Mouse (Mus musculus) E14TG2a.4 (cell line): ENCODE results near the gene Alcam.

Experiments used
- CTCF ChIP-seq: conservative IDR thresholded peaks from 2 replicates; pipeline ENCODE4 v1.5.1; 2014; ENCODE audit warnings: low read length
- POU5F1 ChIP-seq: IDR thresholded peaks from 2 replicates; pipeline ENCODE4 v1.6.1; 2014; ENCODE audit warnings: low read length, borderline replicate concordance

- TF ChIP-seq CTCF: no peak
- no peak for TF ChIP-seq POU5F1
These were observed 152.1 kb downstream of the Alcam start for GRCm38 (mm10) chr16:52301730-52302129.
